Mouse (Mus musculus) small intestine, adult 10 weeks (tissue): ENCODE data around the gene Dnah7a. TPM values are rescaled to one million over a fixed set of nuclear protein-coding genes. Genes with fewer than 3 reads are reported as not detected.

Experiments used
- polyA plus RNA-seq: library from polyadenylated mRNA; stranded (reverse); fragments of 350-450 nt; fragmentation: Illumina TruSeq; extraction: RNeasy Lipid Tissue Mini Kit (QIAGEN cat#74804); gene quantifications from one replicate; pipeline ENCODE4 v1.2.3, GENCODE M21; 2014; ENCODE audit warnings: low replicate concordance

Dnah7a gene
- polyA plus RNA-seq: 0.30 TPM

DNA sequence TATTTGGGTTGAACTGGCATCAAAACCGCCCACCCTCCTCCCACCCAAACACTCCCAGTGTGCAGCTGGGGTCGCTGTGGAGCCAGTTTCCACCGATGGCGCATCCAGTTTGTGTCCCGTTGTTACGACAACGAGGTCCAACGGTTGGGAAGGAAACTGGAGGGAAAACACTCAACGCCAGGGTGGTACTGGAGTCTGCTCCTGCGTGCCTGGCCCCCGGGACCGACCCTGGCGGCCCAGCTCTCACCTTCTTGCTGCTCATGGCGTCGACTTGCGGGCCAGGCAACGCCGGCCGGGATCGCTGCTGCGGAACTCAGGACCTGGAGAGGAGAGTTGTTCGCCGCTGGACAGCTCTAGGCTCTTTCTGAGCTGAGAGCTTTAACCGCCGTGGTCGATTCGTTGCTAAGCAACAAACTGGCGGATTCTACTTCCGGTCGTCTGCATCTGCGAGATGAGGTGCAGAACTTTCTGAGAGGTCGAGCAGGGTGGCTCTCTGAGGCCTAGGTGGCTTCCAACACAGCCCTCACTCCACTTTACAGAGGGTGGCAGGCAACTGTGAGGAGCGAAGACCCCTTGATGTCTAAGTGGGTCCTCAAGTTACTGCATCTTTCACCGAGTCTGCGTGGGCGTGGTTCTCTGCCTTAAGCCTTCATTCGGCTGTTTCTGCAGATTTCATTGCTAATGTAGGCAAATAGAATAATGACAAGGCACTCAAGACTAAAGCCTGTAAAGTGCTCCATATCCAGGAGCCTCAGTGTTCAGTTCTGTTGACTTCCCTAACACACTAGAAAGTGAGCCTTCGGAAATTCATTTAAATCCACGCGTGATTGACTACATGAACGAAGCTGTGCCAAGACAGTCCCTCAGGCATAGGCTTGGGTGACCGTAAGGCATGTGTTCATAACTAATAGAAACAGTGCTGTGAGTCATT is at the start of gene Dnah7a:
TSS of gene Dnah7a (minus strand) at position 354 of the 931 bp plus-strand sequence.

GRCm38 (mm10) chr1:53352327-53353261 is 354.0 kb downstream of the Dnah7a start, which contains the start of the genes Asdurf, Gm28551 and Asnsd1:
Gene Asdurf, minus strand, starts transcription at chr1:53352619.
Gene Gm28551, minus strand, starts transcription at chr1:53352667.
Gene Asnsd1, minus strand, starts transcription at chr1:53352752.

Other genes starting within 250 kb of the Dnah7a start
- gene Stk17b, start 78.4 kb upstream of the Dnah7a start, polyA plus RNA-seq: 318 TPM